Mouse (Mus musculus) common myeloid progenitor, adult 5-6 weeks (primary cell): ENCODE measurements at regions not wholly inside any gene's neighbourhood (a gene's known extent, or its start where the extent isn't known, plus 50 kb on each side); places are given as distances from the start of the nearest gene placed in this dataset.

Experiments
- ATAC-seq: replicated peaks from 2 replicates; pipeline ENCODE4 v1.8.0; 2016; ENCODE audit warnings: low read depth, mild to moderate bottlenecking, moderate TSS enrichment, inconsistent platforms; ENCODE audit not compliant: poor library complexity, severe bottlenecking

- ATAC-seq, result peak; percentile 76
Measured at GRCm38 (mm10) chr10:126070984-126071713, 105.2 kb downstream of the Lrig3 start.

- no peak for ATAC-seq
Measured at GRCm38 (mm10) chr10:126071714-126072057, 105.7 kb downstream of the Lrig3 start.

GRCm38 (mm10) chr10:126077313-126077966 lies 111.5 kb downstream of the Lrig3 start:
- ATAC-seq, result peak; percentile 62

- ATAC-seq, result no peak
Measured at GRCm38 (mm10) chr10:126082576-126082975, 116.6 kb downstream of the Lrig3 start.

- ATAC-seq, result peak; percentile 77
Measured at GRCm38 (mm10) chr10:126086684-126087083, 120.7 kb downstream of the Lrig3 start.

GRCm38 (mm10) chr10:126094238-126094880 lies 128.4 kb downstream of the Lrig3 start:
- ATAC-seq, result no peak

GRCm38 (mm10) chr10:126097896-126098295 lies 131.9 kb downstream of the Lrig3 start:
- no peak for ATAC-seq

- no peak for ATAC-seq
Measured at GRCm38 (mm10) chr10:126102876-126103275, 136.9 kb downstream of the Lrig3 start.

GRCm38 (mm10) chr10:126113106-126113505 lies 147.1 kb downstream of the Lrig3 start:
- no peak for ATAC-seq

- no peak for ATAC-seq
Measured at GRCm38 (mm10) chr10:126115386-126115785, 149.4 kb downstream of the Lrig3 start.

- ATAC-seq, result no peak
Measured at GRCm38 (mm10) chr10:126121626-126122025, 155.7 kb downstream of the Lrig3 start.

GRCm38 (mm10) chr10:126122504-126122903 lies 156.5 kb downstream of the Lrig3 start:
- no peak for ATAC-seq

- no peak for ATAC-seq
Measured at GRCm38 (mm10) chr10:126133188-126133587, 167.2 kb downstream of the Lrig3 start.

- ATAC-seq, result no peak
Measured at GRCm38 (mm10) chr10:126133957-126134356, 168.0 kb downstream of the Lrig3 start.

- ATAC-seq, result no peak
Measured at GRCm38 (mm10) chr10:126138585-126138984, 172.6 kb downstream of the Lrig3 start.

GRCm38 (mm10) chr10:126141586-126141985 lies 175.6 kb downstream of the Lrig3 start:
- no peak for ATAC-seq

GRCm38 (mm10) chr10:126143833-126144232 lies 177.9 kb downstream of the Lrig3 start:
- no peak for ATAC-seq

GRCm38 (mm10) chr10:126144609-126145202 lies 178.7 kb downstream of the Lrig3 start:
- no peak for ATAC-seq

GRCm38 (mm10) chr10:126157300-126157699 lies 191.3 kb downstream of the Lrig3 start:
- ATAC-seq, result no peak

GRCm38 (mm10) chr10:126165215-126165614 lies 199.2 kb downstream of the Lrig3 start:
- ATAC-seq, result no peak
